Mouse (Mus musculus) heart, embryonic 13.5 days (tissue): ENCODE data around the gene Tlr3. TPM values are rescaled to one million over a fixed set of nuclear protein-coding genes. Genes with fewer than 3 reads are reported as not detected.

Experiments
- ATAC-seq: fragments of 200-750 bp; cut with Nextera tagmentation; 2 replicates; pipeline ENCODE4 v1.8.0; 2017; ENCODE audit warnings: moderate TSS enrichment; ENCODE audit not compliant: insufficient number of reproducible peaks, low FRiP score, low TSS enrichment; ENCODE audit errors: extremely low read depth
- H3K27ac ChIP-seq: fragments of 300-500 bp; sonication (generic); replicated peaks from 2 replicates; pipeline ENCODE4 v1.5.1; 2015; ENCODE audit warnings: moderate library complexity, mild to moderate bottlenecking, inconsistent platforms
- H3K27me3 ChIP-seq: fragments of 300-500 bp; sonication (generic); replicated peaks from 2 replicates; pipeline ENCODE4 v1.6.1; 2015; ENCODE audit warnings: mild to moderate bottlenecking, inconsistent platforms
- H3K36me3 ChIP-seq: fragments of 300-500 bp; sonication (generic); 2 replicates; pipeline ENCODE4 v1.6.1; 2015; ENCODE audit warnings: mild to moderate bottlenecking, inconsistent platforms
- H3K4me1 ChIP-seq: fragments of 300-500 bp; sonication (generic); 2 replicates; pipeline ENCODE4 v1.6.1; 2015; ENCODE audit warnings: inconsistent platforms
- H3K4me2 ChIP-seq: fragments of 300-500 bp; sonication (generic); 2 replicates; pipeline ENCODE4 v1.6.1; 2015; ENCODE audit warnings: inconsistent platforms, mild to moderate bottlenecking, moderate library complexity
- H3K4me3 ChIP-seq: fragments of 300-500 bp; sonication (generic); 2 replicates; pipeline ENCODE4 v1.5.1; 2015; ENCODE audit warnings: moderate library complexity, mild to moderate bottlenecking, inconsistent platforms
- H3K9ac ChIP-seq: fragments of 300-500 bp; sonication (generic); 2 replicates; pipeline ENCODE4 v1.6.1; 2015; ENCODE audit warnings: inconsistent platforms, mild to moderate bottlenecking, moderate library complexity
- H3K9me3 ChIP-seq: fragments of 300-500 bp; sonication (generic); 2 replicates; pipeline ENCODE4 v1.6.1; 2016; ENCODE audit warnings: inconsistent platforms
- WGBS: fragments of 180-500 bp; shearing (Covaris S2); methylation state at CpG from one replicate; pipeline ENCODE4 v1.1.7; 2015; ENCODE audit warnings: mixed read lengths; 5-methylcytosine and 5-hydroxymethylcytosine counted together
- polyA plus RNA-seq: library from polyadenylated mRNA; unstranded; fragments of >200 nt; fragmentation: Nextera tagmentation; extraction: Ambion mirVana; gene quantifications from 2 replicates; pipeline ENCODE4 v1.2.1, GENCODE M21; 2015

Tlr3 gene
- polyA plus RNA-seq, 1 experiment from 2014 or later = 1.8 TPM

- WGBS = 31% methylated on average over 1 of the region's 1 CpGs
- Histone ChIP-seq H3K4me2 (no peak overlapping the region), H3K27ac (no peak overlapping the region), H3K9me3 (no peaks in the 10 kb centered on the region), H3K27me3 (peaks cover 28% of the 10 kb centered on the region), H3K36me3 (no peaks in the 10 kb centered on the region), H3K4me1 (peaks cover 17% of the 10 kb centered on the region), H3K9ac (no peak overlapping the region), H3K4me3 (no peak overlapping the region)
- ATAC-seq = no peak
Measured at GRCm38 (mm10) chr8:45383250-45383649, 27.6 kb downstream of the Tlr3 start.

- Histone ChIP-seq H3K4me3 (peak within 1 kb of the TSS; percentile 50), H3K27ac (no peak within 1 kb of the TSS), H3K4me2 (peak within 1 kb of the TSS; percentile 83), H3K9ac (peak within 1 kb of the TSS; percentile 70), H3K36me3 (no peaks in the 10 kb centered on the region), H3K27me3 (peaks cover 28% of the 10 kb centered on the region), H3K9me3 (no peaks in the 10 kb centered on the region), H3K4me1 (peaks cover 17% of the 10 kb centered on the region)
- 4% methylated on average over 6 of the region's 6 CpGs for WGBS
- no peak for ATAC-seq
Measured at GRCm38 (mm10) chr8:45381963-45382347, 28.9 kb downstream of the Tlr3 start, which contains the start of gene Fam149a. Fam149a (minus strand) TSS chr8:45382291.

- no peaks in the 10 kb centered on the region for H3K36me3 ChIP-seq
- H3K4me2 ChIP-seq = peak overlapping the region; percentile 83
- peaks cover 17% of the 10 kb centered on the region for H3K4me1 ChIP-seq
- peak overlapping the region; percentile 70 for H3K9ac ChIP-seq
- peaks cover 28% of the 10 kb centered on the region for H3K27me3 ChIP-seq
- H3K27ac ChIP-seq = no peak overlapping the region
- no peaks in the 10 kb centered on the region for H3K9me3 ChIP-seq
- peak overlapping the region; percentile 50 for H3K4me3 ChIP-seq
- no peak for ATAC-seq
- 1% methylated on average over 38 of the region's 38 CpGs for WGBS
Measured at GRCm38 (mm10) chr8:45381075-45381962, 29.6 kb downstream of the Tlr3 start.

GRCm38 (mm10) chr8:45380598-45380997, 30.3 kb downstream of the Tlr3 start:
- H3K9me3 ChIP-seq = no peaks in the 10 kb centered on the region
- peaks cover 28% of the 10 kb centered on the region for H3K27me3 ChIP-seq
- peak overlapping the region; percentile 50; the same call in 1 of the 2 replicates for H3K4me3 ChIP-seq
- H3K27ac ChIP-seq = no peak overlapping the region
- WGBS = 24% methylated on average over 4 of the region's 4 CpGs
- peak overlapping the region; percentile 83 for H3K4me2 ChIP-seq
- H3K9ac ChIP-seq = no peak overlapping the region
- no peaks in the 10 kb centered on the region for H3K36me3 ChIP-seq
- ATAC-seq = no peak
- peaks cover 17% of the 10 kb centered on the region for H3K4me1 ChIP-seq

- no peak overlapping the region for H3K27ac ChIP-seq
- no peak overlapping the region for H3K9ac ChIP-seq
- ATAC-seq = no peak
- no peak overlapping the region for H3K4me3 ChIP-seq
- H3K27me3 ChIP-seq = no peaks in the 10 kb centered on the region
- no peaks in the 10 kb centered on the region for H3K9me3 ChIP-seq
- no peaks in the 10 kb centered on the region for H3K36me3 ChIP-seq
- no peak overlapping the region for H3K4me2 ChIP-seq
- 58% methylated on average over 3 of the region's 3 CpGs for WGBS
- peaks cover 5% of the 10 kb centered on the region; the same call in 1 of the 2 replicates for H3K4me1 ChIP-seq
Measured at GRCm38 (mm10) chr8:45374071-45374470, 36.8 kb downstream of the Tlr3 start.

- ATAC-seq = no peak
- Histone ChIP-seq H3K27ac (no peak overlapping the region), H3K36me3 (no peaks in the 10 kb centered on the region), H3K4me2 (no peak overlapping the region), H3K9me3 (no peaks in the 10 kb centered on the region), H3K9ac (no peak overlapping the region), H3K4me1 (peaks cover 4% of the 10 kb centered on the region; the same call in 1 of the 2 replicates), H3K27me3 (no peaks in the 10 kb centered on the region), H3K4me3 (no peak overlapping the region)
- WGBS = 77% methylated on average over 1 of the region's 1 CpGs
Measured at GRCm38 (mm10) chr8:45367154-45367553, 43.7 kb downstream of the Tlr3 start.

- H3K9ac ChIP-seq = no peak overlapping the region
- no peaks in the 10 kb centered on the region for H3K9me3 ChIP-seq
- H3K36me3 ChIP-seq = no peaks in the 10 kb centered on the region
- H3K27ac ChIP-seq = no peak overlapping the region
- H3K4me3 ChIP-seq = no peak overlapping the region
- ATAC-seq = no peak
- WGBS = 50% methylated on average over 1 of the region's 1 CpGs
- peaks cover 7% of the 10 kb centered on the region; the same call in 1 of the 2 replicates for H3K4me1 ChIP-seq
- H3K4me2 ChIP-seq = no peak overlapping the region
- H3K27me3 ChIP-seq = 0 out of 2 replicates have a peak, but pooled peaks cover 3% of the 10 kb centered on the region
Measured at GRCm38 (mm10) chr8:45363220-45363619, 47.7 kb downstream of the Tlr3 start.

GRCm38 (mm10) chr8:45362323-45362722, 48.6 kb downstream of the Tlr3 start:
- Histone ChIP-seq H3K27ac (no peak overlapping the region), H3K9me3 (no peaks in the 10 kb centered on the region), H3K36me3 (no peaks in the 10 kb centered on the region), H3K9ac (no peak overlapping the region), H3K27me3 (0 out of 2 replicates have a peak, but pooled peaks cover 3% of the 10 kb centered on the region), H3K4me1 (peaks cover 11% of the 10 kb centered on the region; the same call in 1 of the 2 replicates), H3K4me2 (no peak overlapping the region), H3K4me3 (no peak overlapping the region)
- ATAC-seq = no peak
- WGBS = 60% methylated on average over 6 of the region's 6 CpGs

- Histone ChIP-seq H3K27ac (no peak overlapping the region), H3K9ac (no peak overlapping the region), H3K9me3 (no peaks in the 10 kb centered on the region), H3K27me3 (0 out of 2 replicates have a peak, but pooled peaks cover 3% of the 10 kb centered on the region), H3K4me3 (no peak overlapping the region), H3K36me3 (no peaks in the 10 kb centered on the region), H3K4me2 (peak overlapping the region; percentile 86), H3K4me1 (peaks cover 7% of the 10 kb centered on the region; the same call in 1 of the 2 replicates)
- WGBS = 76% methylated on average over 6 of the region's 6 CpGs
- ATAC-seq = no peak
Measured at GRCm38 (mm10) chr8:45359091-45359605, 51.7 kb downstream of the Tlr3 start.

- WGBS = 5% methylated on average over 48 of the region's 49 CpGs
- Histone ChIP-seq H3K9me3 (no peaks in the 10 kb centered on the region), H3K9ac (peak overlapping the region; percentile 86), H3K4me3 (peak overlapping the region; percentile 63), H3K27ac (no peak overlapping the region), H3K36me3 (no peaks in the 10 kb centered on the region), H3K4me2 (peak overlapping the region; percentile 86), H3K4me1 (peaks cover 7% of the 10 kb centered on the region; the same call in 1 of the 2 replicates), H3K27me3 (0 out of 2 replicates have a peak, but pooled peaks cover 3% of the 10 kb centered on the region)
- ATAC-seq = no peak
Measured at GRCm38 (mm10) chr8:45358132-45358918, 52.6 kb downstream of the Tlr3 start.

GRCm38 (mm10) chr8:45355809-45356208, 55.1 kb downstream of the Tlr3 start:
- Histone ChIP-seq H3K4me3 (no peak overlapping the region), H3K9ac (no peak overlapping the region), H3K27me3 (no peaks in the 10 kb centered on the region), H3K27ac (no peak overlapping the region), H3K36me3 (0 out of 2 replicates have a peak, but pooled peaks cover 6% of the 10 kb centered on the region), H3K4me1 (peaks cover 7% of the 10 kb centered on the region; the same call in 1 of the 2 replicates), H3K4me2 (no peak overlapping the region), H3K9me3 (no peaks in the 10 kb centered on the region)
- 88% methylated on average over 6 of the region's 6 CpGs for WGBS
- ATAC-seq = no peak
